19 mouse cellular contexts compared by ENCODE assay signal in genomic region chr10:78439990-78440389, GRCm38 (mm10). TPM values are rescaled to one million over a fixed set of nuclear protein-coding genes. Genes with fewer than 3 reads are reported as not detected.
A peak's percentile ranks its signal among the peaks of the same experiment; 100 is the strongest.
DNase-seq lines count a peak whose midpoint lies in the region; ATAC-seq and TF ChIP-seq lines count a peak whose summit lies in the region.
"Had no signal": no experiment of that assay in that cellular context is flagged by ENCODE, and none has a peak within 500 bp of the region (broad histone marks: within the 10 kb centered on the region; RNA-seq: fewer than 3 reads in every experiment).

No protein-coding gene starts in this region.

- H3K27ac ChIP-seq in heart, adult 2 months, result no peak overlapping the region
- H3K27ac ChIP-seq: embryonic facial prominence, embryonic 13.5 days; forebrain, embryonic 12.5 days; heart, embryonic 13.5 days; hindbrain, embryonic 13.5 days; hindbrain, postnatal 0 days had no signal

- WGBS in heart, adult 2 months, result 74% methylated on average over 7 of the region's 7 CpGs

- intact Hi-C loops in heart, adult 2 months (cut with DNase I), result loop anchor here (2.0 kb wide), 1 partner anchor 47 kb away; no protein-coding TSS in a partner anchor
- intact Hi-C loops in left cerebral cortex, postnatal 10 days (cut with DNase I), result no loop called here

- no peak overlapping the region for H3K9ac ChIP-seq in heart, adult 2 months (ENCODE audit: low read depth, low read length)
- H3K9ac ChIP-seq: embryonic facial prominence, embryonic 13.5 days; forebrain, embryonic 12.5 days; heart, embryonic 13.5 days; hindbrain, embryonic 13.5 days had no signal

- 0 out of 2 replicates have a peak, but pooled peaks have one; percentile 9 for TF ChIP-seq EP300 in heart, adult 2 months (IDR thresholded peaks at IDR 0.05; ENCODE audit: insufficient read depth, low read depth, low read length)

- no peak overlapping the region for H3K4me3 ChIP-seq in heart, adult 2 months
- H3K4me3 ChIP-seq: embryonic facial prominence, embryonic 13.5 days; forebrain, embryonic 12.5 days; heart, embryonic 13.5 days; hindbrain, embryonic 13.5 days had no signal

- no peaks in the 10 kb centered on the region; the same call in 1 of the 2 replicates for H3K4me1 ChIP-seq in heart, adult 2 months (ENCODE audit: control insufficient read depth, insufficient read depth, low read length)
- H3K4me1 ChIP-seq: embryonic facial prominence, embryonic 13.5 days; forebrain, embryonic 12.5 days; heart, embryonic 13.5 days; hindbrain, embryonic 13.5 days had no signal

- H3K36me3 ChIP-seq in heart, adult 2 months (ENCODE audit: control insufficient read depth, insufficient read depth, low read length), result no peaks in the 10 kb centered on the region

- TF ChIP-seq CTCF in heart, adult 2 months (IDR thresholded peaks at IDR 0.05), result no peak

- no peak for TF ChIP-seq POLR2A in heart, adult 2 months (IDR thresholded peaks at IDR 0.05; ENCODE audit: insufficient read depth, low read depth, low read length)

- no peaks in the 10 kb centered on the region for H3K27me3 ChIP-seq in heart, adult 2 months (ENCODE audit: control insufficient read depth, insufficient read depth, low read length)
- H3K27me3 ChIP-seq: CH12.LX; embryonic facial prominence, embryonic 13.5 days; forebrain, embryonic 12.5 days; heart, embryonic 13.5 days; hindbrain, embryonic 13.5 days; Patski had no signal

- H3K79me2 ChIP-seq in heart, adult 2 months (replicated peaks; ENCODE audit: control insufficient read depth, insufficient read depth, low read length), result no peaks in the 10 kb centered on the region

- peak; percentile 74 for ATAC-seq in megakaryocyte, adult 5-6 weeks (ENCODE audit: poor library complexity, severe bottlenecking)
- ATAC-seq: activated CD4-positive, CD25-positive, alpha-beta regulatory T cell, adult 4 months; forebrain, embryonic 16.5 days; hindbrain, postnatal 0 days; Patski had no signal

- DNase-seq in heart, adult 2 months, result peak in 1 of 2 experiments; percentile 44
- no peak for DNase-seq in heart, adult 8-10 months (ENCODE audit: low spot score)
- peak; percentile 47 for DNase-seq in lung, postnatal 10 days
- no peak for DNase-seq in lung, postnatal 25 days (ENCODE audit: low spot score)
- no peak for DNase-seq in left cerebral cortex, postnatal 10 days (ENCODE audit: extremely low spot score in 1 of 2, low spot score in 2 of 2)
- DNase-seq: adrenal gland, postnatal 25 days; cerebellum, adult 18-20 months; cerebellum, adult 9-11 months; cerebellum, postnatal 36 days had no signal

RNA-seq across cellular contexts. Expression of gene Cstb, which starts 14.5 kb away (rescaled TPM):
- total RNA-seq in heart, adult 2 months (2021), result 10 to 100 TPM; 23.0 to 25.1 TPM
- 21.4 and 25.2 TPM in 2 replicates for polyA plus RNA-seq in heart, adult 2 months (2012; rRNA removed)
- 10 to 100 TPM; 16.4 to 26.2 (median 24.4) TPM for total RNA-seq in heart, adult 8-10 months (2022)
- 122 and 148 TPM in 2 replicates for total RNA-seq in megakaryocyte, adult 5-6 weeks (2015)
- total RNA-seq in megakaryocyte, adult 5-6 weeks (2017), result 119 and 125 TPM in 2 replicates
- total RNA-seq in left cerebral cortex, postnatal 10 days (2021), result 10 to 100 TPM; 33.8 to 37.4 TPM

RNA-seq across cellular contexts. Expression of gene Pdxk, which starts 24.8 kb away (rescaled TPM):
- 10 to 100 TPM; 12.1 to 12.4 TPM for total RNA-seq in heart, adult 2 months (2021)
- polyA plus RNA-seq in heart, adult 2 months (2012; rRNA removed), result 10.1 and 14.2 TPM in 2 replicates
- total RNA-seq in heart, adult 8-10 months (2022), result 10 to 100 TPM; 12.9 to 14.3 (median 13.4) TPM
- 21.7 and 23.0 TPM in 2 replicates for total RNA-seq in megakaryocyte, adult 5-6 weeks (2015)
- total RNA-seq in megakaryocyte, adult 5-6 weeks (2017), result 16.5 and 19.6 TPM in 2 replicates
- total RNA-seq in left cerebral cortex, postnatal 10 days (2021), result 10 to 100 TPM; 65.2 to 67.6 TPM

RNA-seq across cellular contexts. Expression of gene Rrp1, which starts 27.1 kb away (rescaled TPM):
- 10 to 100 TPM; 88.8 to 94.4 TPM for total RNA-seq in heart, adult 2 months (2021)
- 51.3 and 91.5 TPM in 2 replicates for polyA plus RNA-seq in heart, adult 2 months (2012; rRNA removed)
- total RNA-seq in heart, adult 8-10 months (2022), result 100 to 1,000 TPM in 2 of 4 experiments, 10 to 100 TPM in 2; 87.2 to 106 (median 96.3) TPM
- total RNA-seq in megakaryocyte, adult 5-6 weeks (2015), result 32.9 and 38.3 TPM in 2 replicates
- 173 and 213 TPM in 2 replicates for total RNA-seq in megakaryocyte, adult 5-6 weeks (2017)
- total RNA-seq in left cerebral cortex, postnatal 10 days (2021), result 100 to 1,000 TPM; 345 to 346 TPM
